Mouse (Mus musculus) c-Kit-positive CD71-positive TER-119-positive erythroid progenitor cells, embryonic 14.5 days (primary cell): ENCODE data around the gene Gabarapl1.

ENCODE experiments used
- DNase-seq: peaks from one replicate; pipeline ENCODE4 v3.0.0-alpha.2; 2013; ENCODE audit warnings: low spot score

Gene Gabarapl1

GRCm38 (mm10) chr6:129535723-129536122 is 2.8 kb downstream of the Gabarapl1 start:
- DNase-seq: no peak

DNA sequence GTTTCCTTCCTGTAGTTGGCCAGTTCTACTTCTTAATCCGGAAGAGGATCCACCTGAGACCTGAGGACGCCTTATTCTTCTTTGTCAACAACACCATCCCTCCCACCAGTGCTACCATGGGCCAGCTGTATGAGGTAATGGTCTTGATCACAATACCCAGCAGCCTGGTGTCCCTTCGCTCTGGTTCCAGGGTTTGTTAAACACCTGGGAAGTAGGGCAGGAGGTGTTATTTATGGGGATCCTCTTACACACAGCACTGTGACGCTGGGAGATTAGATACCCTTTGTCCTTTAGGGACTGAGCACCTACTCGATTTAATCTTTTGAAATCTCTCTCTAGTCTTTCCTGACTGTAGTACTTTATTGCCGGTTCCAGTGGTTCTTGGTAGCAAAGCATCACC is 5.6 kb downstream of the Gabarapl1 start:
- DNase-seq: no peak

- DNase-seq: no peak
Measured at GRCm38 (mm10) chr6:129541931-129542330, 9.0 kb downstream of the Gabarapl1 start.

- DNase-seq: no peak
Measured at GRCm38 (mm10) chr6:129542540-129542939, 9.6 kb downstream of the Gabarapl1 start.

DNA sequence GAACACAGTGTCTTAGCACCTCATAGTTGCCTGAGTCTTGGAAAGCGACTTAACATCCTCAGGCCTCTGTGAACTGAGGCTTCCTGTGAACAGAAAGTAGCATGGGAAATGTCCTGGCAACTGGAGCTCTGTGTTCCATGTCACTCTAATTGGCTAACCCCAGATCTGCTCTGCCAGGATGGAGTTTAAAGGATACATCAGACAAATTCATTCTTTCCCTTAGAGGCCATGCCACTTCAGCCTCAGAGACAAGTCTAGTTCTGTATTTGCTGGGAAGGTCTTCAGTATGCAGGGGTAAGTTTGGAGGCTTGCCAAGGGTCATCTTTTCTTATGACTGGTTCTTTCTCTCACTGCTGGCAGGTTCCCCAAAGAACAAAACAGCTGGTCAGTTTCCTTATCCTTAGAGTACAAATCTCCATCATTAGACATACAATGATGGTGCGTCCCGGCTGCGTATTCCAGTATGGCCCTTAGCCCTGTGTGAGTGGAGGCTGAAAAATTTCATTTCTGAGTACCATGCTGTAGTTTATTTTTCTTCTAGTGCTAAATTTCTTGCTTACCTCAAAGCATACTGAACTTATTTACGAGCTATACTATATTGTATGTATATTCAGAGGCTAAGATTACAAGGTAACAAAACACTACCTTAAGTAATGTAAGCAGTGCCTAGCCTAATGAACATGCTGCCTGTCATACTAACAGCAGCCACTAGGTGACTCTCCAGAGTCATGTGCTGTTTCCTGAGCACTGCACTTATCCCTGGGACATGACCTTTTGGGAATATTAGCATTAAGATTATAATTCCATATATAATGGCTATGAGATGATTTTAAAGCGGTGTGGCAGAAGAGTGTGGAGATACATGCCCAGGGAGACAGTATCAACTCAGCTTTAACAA is 11.0 kb downstream of the Gabarapl1 start:
- peak; percentile 59 for DNase-seq

GRCm38 (mm10) chr6:129547277-129547676 is 14.3 kb downstream of the Gabarapl1 start:
- no peak for DNase-seq

DNA sequence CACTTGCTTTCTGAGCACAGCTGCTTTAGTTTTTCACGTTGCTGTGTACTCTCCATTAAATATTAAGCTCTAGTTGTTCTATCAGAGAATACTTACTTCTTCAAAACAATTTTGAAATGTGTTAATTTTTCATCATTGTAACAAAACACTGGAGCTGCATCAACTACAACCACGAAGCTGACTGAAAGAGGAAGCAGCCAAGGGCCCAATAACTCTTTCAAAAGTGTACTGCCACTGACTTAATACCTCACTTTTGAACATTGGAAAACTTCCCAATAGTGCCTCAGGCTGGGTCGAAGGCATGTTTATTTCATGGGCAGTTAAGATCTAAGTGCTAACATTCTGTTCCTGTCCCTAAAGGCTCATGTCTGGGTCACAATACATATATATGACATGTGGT is 15.0 kb downstream of the Gabarapl1 start:
- DNase-seq: no peak

- DNase-seq: peak; percentile 65
Measured at GRCm38 (mm10) chr6:129557298-129558023, 24.5 kb downstream of the Gabarapl1 start.

GRCm38 (mm10) chr6:129558946-129559640 is 26.1 kb downstream of the Gabarapl1 start:
- peak; percentile 75 for DNase-seq

DNA sequence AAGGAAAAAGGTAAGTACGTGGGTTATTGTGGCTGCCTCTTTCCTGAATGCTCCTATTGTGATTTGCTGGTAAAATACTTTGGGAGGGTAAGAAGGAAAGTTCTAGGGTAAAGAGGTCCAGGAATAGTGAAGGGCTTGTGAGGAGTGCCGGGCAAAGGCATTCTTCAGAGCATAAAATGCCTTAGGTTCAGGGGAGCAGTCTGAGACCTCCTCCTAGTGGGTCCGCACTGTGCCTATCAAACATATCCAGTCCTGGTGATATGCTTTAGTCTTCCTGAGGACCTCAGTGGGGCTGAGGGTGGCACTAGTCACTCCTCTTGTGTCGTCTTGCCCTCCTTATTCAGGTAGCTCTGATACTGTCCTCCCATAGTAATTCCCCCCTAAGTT is 26.7 kb downstream of the Gabarapl1 start:
- no peak for DNase-seq

DNA sequence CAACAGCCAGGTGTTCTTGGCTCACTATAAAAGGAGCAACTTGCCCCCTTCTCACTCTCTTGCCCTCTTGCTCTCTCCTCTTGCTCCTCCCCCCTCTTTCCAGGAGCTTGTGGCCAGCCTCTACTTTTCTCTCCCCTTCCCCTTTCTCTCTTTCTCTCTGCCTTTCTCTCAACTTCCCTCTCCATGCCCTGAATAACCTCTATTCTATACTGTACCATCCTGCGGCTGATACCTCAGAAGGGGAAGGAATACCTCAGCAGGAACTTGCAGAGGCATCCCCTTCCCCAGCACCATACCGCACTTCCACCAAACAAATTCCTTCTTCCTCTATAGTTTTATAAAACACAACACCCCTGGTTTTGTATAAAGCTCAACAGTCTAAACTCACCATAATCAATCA is 32.3 kb downstream of the Gabarapl1 start:
- no peak for DNase-seq

DNA sequence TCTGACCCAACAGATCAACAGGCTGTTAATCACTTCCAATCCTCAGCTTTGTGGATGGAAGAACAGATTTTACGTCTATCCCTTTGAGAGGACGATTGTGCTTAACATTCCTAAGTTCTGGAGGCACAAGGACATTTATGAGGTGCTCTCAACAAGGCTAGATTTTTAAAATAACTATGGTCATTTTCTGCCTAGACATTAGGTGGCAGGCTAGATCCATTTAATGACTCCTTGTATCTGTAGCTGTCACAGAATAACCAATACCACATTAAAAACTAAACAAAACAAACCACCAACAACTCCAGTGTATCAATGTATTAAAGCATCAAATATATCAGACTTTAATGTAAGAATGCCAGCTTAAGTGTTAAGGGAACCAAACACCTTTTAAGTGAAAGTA is 42.4 kb downstream of the Gabarapl1 start:
- no peak for DNase-seq

DNA sequence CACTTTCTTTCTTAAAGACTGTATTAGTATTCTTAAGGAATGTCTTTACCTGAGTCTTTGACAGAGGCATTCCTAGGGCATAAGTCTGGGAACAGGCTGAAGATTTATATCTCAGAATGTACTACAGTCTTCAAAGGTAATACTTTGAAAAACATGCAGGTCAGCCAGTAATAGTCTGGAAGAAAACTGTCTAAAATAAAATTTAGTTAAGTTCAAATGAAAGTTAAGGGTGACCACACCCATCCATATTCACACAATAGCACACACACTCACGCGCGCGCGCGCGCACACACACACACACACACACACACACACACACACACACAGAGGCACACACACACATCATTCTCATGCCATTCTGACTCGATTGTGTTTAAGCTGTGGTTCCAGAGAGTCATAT is 44.6 kb downstream of the Gabarapl1 start, which contains the start of gene Klre1:
Gene Klre1 (plus strand): TSS at position 301 of the 400 bp plus-strand sequence.
- no peak for DNase-seq

DNA sequence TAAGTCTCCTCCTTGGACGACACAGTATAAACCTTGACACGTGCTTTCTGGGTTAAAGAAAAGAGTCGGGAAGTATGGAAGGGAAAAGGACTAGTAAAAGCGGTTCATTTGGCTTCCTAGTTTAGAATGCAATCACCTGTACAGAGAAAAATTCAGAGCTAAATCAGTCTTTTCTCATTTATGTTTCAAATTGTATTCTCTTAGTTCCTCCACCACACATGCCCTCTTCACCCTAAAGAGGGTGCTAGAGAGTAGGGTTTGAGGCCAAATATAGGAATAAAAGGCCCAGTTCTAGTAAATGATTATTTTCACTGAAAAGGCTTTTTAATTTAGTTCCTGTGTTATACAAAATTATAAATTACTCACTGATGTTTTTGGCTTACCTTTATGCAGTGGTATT is 48.3 kb downstream of the Gabarapl1 start:
- no peak for DNase-seq

- no peak for DNase-seq
Measured at GRCm38 (mm10) chr6:129581896-129582295, 48.9 kb downstream of the Gabarapl1 start.

GRCm38 (mm10) chr6:129583014-129583413 is 50.1 kb downstream of the Gabarapl1 start:
- DNase-seq: no peak

DNA sequence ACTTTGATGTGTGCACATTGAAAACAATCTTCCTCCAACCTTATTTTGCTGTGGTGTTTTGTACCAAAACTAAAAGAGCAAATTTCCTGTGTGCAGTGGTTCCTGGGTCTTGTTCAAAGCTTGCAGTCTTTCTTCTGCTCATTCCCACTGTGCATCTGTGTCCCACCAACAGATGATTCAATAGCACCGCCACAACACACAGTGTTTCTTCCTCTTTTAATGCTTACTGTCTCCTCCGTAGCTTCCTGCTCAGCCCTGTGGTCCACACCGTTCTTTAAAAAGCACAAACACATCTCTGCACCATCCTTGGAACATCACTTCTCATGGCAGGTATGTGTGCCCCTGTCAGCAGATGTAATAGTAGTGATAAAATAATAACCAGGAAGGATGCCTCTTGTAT is 58.5 kb downstream of the Gabarapl1 start, which contains the start of gene Klrd1:
Gene Klrd1 (plus strand): TSS at position 275 of the 400 bp plus-strand sequence.
- no peak for DNase-seq
